Mouse (Mus musculus) heart, postnatal 0 days (tissue): Measurements from ENCODE around the gene Abcb5. TPM values are rescaled to one million over a fixed set of nuclear protein-coding genes. Genes with fewer than 3 reads are reported as not detected.
A peak's percentile ranks its signal among the peaks of the same experiment; 100 is the strongest.
"Not testable (repeated sequence)": the region's sequence is repeated elsewhere in the genome, so short reads cannot be mapped to it uniquely, and the experiment has no call there.

Experiments
- ATAC-seq: fragments of 200-750 bp; cut with Nextera tagmentation; 2 replicates; pipeline ENCODE4 v1.8.0; 2017; ENCODE audit warnings: low read depth, moderate number of reproducible peaks, moderate library complexity; ENCODE audit not compliant: insufficient read depth
- DNase-seq: peaks from one replicate; pipeline ENCODE4 v3.0.0-alpha.2; 2016; ENCODE audit warnings: low spot score
- H3K27ac ChIP-seq: fragments of 300-500 bp; sonication (generic); 2 replicates; pipeline ENCODE4 v1.5.1; 2014; ENCODE audit warnings: low read depth, mild to moderate bottlenecking
- H3K27me3 ChIP-seq: fragments of 300-500 bp; sonication (generic); 2 replicates; pipeline ENCODE4 v1.6.1; 2014; ENCODE audit warnings: low read length, mixed read lengths; ENCODE audit not compliant: control insufficient read depth, insufficient read depth
- H3K36me3 ChIP-seq: fragments of 300-500 bp; sonication (generic); replicated peaks from 2 replicates; pipeline ENCODE4 v1.6.1; 2014; ENCODE audit warnings: low read length, mixed read lengths; ENCODE audit not compliant: control insufficient read depth, insufficient read depth
- H3K4me1 ChIP-seq: fragments of 300-500 bp; sonication (generic); 2 replicates; pipeline ENCODE4 v1.6.1; 2014; ENCODE audit warnings: antibody characterized with exemption; ENCODE audit not compliant: control insufficient read depth, insufficient read depth
- H3K4me2 ChIP-seq: fragments of 300-500 bp; sonication (generic); 2 replicates; pipeline ENCODE4 v1.6.1; 2014; ENCODE audit warnings: low read depth, mild to moderate bottlenecking, low read length, moderate library complexity
- H3K4me3 ChIP-seq: fragments of 300-500 bp; sonication (generic); 2 replicates; pipeline ENCODE4 v1.5.1; 2014; ENCODE audit warnings: low read depth, low read length
- H3K9ac ChIP-seq: fragments of 300-500 bp; sonication (generic); replicated peaks from 2 replicates; pipeline ENCODE4 v1.6.1; 2014; ENCODE audit warnings: low read depth, low read length, mixed read lengths
- H3K9me3 ChIP-seq: fragments of 300-500 bp; sonication (generic); replicated peaks from 2 replicates; pipeline ENCODE4 v1.6.1; 2016; ENCODE audit warnings: low read length; ENCODE audit not compliant: control insufficient read depth
- CTCF ChIP-seq: IDR thresholded peaks from 2 replicates; pipeline ENCODE4 v1.5.1; 2016; ENCODE audit warnings: antibody characterized with exemption, control low read depth, low read depth
- EP300 ChIP-seq: IDR thresholded peaks from 2 replicates; pipeline ENCODE4 v1.6.1; 2016; ENCODE audit warnings: antibody characterized with exemption, low read depth
- WGBS: fragments of 180-500 bp; shearing (Covaris S2); extraction: QIAGEN DNeasy Blood & Tissue Kit; methylation state at CpG from one replicate; pipeline ENCODE4 v1.1.7; 2014; 5-methylcytosine and 5-hydroxymethylcytosine counted together
- polyA plus RNA-seq: library from polyadenylated mRNA; unstranded; fragments of >200 nt; fragmentation: Nextera tagmentation; extraction: Ambion mirVana; gene quantifications from 2 replicates; pipeline ENCODE4 v1.2.1, GENCODE M21; 2015
- total RNA-seq: library from RNA; depleted of rRNA; stranded (reverse); fragments of >200 nt; gene quantifications from 2 replicates; pipeline ENCODE4 v1.2.3, GENCODE M21; 2014; ENCODE audit warnings: low replicate concordance

Abcb5 gene
- total and polyA plus RNA-seq, 2 experiments from 2014 or later = not detected

DNA sequence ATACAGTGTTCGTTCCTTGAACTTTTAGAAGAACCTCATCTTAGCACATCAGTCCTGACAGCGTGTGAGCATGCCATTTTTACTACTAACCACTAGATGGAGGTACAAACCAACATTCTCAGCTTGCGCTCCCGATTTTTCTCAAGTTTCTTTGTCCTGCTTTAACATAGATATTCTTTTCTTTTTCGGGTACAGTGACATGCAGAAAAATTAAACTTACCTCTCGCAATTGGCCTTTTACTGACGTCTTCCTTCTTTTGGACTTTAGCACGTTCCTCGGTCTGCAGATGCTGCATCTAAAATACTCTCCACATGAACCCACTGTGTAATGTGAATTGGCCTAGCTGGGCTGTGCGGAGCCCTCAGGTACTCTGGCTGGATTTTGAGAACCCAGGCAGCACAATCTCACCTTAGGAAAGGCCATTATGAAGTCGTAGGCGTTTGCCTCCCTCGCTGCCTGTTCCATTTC is 39.4 kb downstream of the Abcb5 start:
- peak; percentile 74 for TF ChIP-seq CTCF
- TF ChIP-seq EP300 = no peak
- Histone ChIP-seq H3K4me3 (0 out of 2 replicates have a peak overlapping the region, but pooled peaks have one; percentile 19), H3K36me3 (no peaks in the 10 kb centered on the region), H3K4me1 (no peaks in the 10 kb centered on the region), H3K9me3 (no peaks in the 10 kb centered on the region), H3K27ac (no peak overlapping the region), H3K4me2 (peak overlapping the region; percentile 46), H3K27me3 (no peaks in the 10 kb centered on the region), H3K9ac (no peak overlapping the region)
- DNase-seq (peak; percentile 68), ATAC-seq (no peak)
- 13% methylated on average over 13 of the region's 13 CpGs for WGBS

GRCm38 (mm10) chr12:118923874-118924273 is 42.3 kb downstream of the Abcb5 start:
- not testable (repeated sequence) for H3K9ac ChIP-seq, H3K4me3 ChIP-seq, H3K4me1 ChIP-seq, H3K27ac ChIP-seq, H3K27me3 ChIP-seq, ATAC-seq, H3K9me3 ChIP-seq, H3K4me2 ChIP-seq, H3K36me3 ChIP-seq, DNase-seq
- 40% methylated on average over 1 of the region's 1 CpGs for WGBS

DNA sequence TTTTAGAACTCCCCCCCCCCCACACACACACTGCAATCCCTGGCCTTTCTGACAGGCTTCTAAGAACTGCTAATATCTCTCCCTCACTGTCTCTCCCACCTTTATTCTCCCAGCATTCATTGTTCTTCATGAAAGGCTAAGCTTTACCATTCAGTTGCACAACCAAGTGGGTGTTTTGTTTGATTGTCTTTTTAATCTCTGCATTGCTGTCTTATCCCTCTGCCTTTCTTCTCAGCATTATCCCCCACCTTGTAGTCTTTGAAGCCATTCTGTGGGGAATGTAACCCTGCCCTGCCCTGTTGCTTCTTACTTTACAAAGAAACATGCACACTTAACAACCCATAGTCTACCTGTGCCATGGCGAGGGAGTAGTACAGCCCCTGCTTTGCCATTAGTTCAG is 48.5 kb downstream of the Abcb5 start:
- H3K27ac ChIP-seq = no peak overlapping the region
- no peaks in the 10 kb centered on the region for H3K4me1 ChIP-seq
- H3K9me3 ChIP-seq = no peaks in the 10 kb centered on the region
- ATAC-seq (no peak), DNase-seq (no peak)
- H3K4me3 ChIP-seq = no peak overlapping the region
- no peak overlapping the region for H3K9ac ChIP-seq
- no peak for TF ChIP-seq EP300
- TF ChIP-seq CTCF = no peak
- no peaks in the 10 kb centered on the region for H3K36me3 ChIP-seq
- H3K4me2 ChIP-seq = no peak overlapping the region
- H3K27me3 ChIP-seq = no peaks in the 10 kb centered on the region
- WGBS = 89% methylated on average over 1 of the region's 1 CpGs

DNA sequence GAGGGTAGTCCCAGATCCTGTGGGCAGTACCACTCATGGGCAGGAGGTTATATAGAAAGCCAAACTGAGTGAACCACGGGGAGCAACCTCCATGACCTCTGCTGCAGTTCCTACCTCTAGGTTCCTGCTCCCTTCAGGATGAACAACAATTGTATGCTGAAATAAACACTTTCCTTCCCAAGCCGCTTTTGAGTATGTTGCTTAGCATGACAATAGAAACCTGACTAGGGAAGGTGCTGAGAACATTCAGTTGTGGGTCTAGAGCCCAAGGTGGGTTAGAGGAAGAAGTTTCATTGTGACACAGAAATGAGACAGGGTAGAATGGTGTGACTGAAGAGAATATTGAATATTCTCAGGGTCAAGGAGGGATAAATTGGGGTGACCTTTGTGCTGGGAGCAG is 55.9 kb downstream of the Abcb5 start:
- TF ChIP-seq EP300 (no peak), CTCF (no peak)
- ATAC-seq = no peak
- Histone ChIP-seq H3K27me3 (no peaks in the 10 kb centered on the region), H3K36me3 (no peaks in the 10 kb centered on the region), H3K4me2 (no peak overlapping the region), H3K4me1 (no peaks in the 10 kb centered on the region), H3K4me3 (no peak overlapping the region), H3K9ac (no peak overlapping the region), H3K9me3 (no peaks in the 10 kb centered on the region), H3K27ac (no peak overlapping the region)
- no peak for DNase-seq
- 56% methylated on average over 2 of the region's 2 CpGs for WGBS

DNA sequence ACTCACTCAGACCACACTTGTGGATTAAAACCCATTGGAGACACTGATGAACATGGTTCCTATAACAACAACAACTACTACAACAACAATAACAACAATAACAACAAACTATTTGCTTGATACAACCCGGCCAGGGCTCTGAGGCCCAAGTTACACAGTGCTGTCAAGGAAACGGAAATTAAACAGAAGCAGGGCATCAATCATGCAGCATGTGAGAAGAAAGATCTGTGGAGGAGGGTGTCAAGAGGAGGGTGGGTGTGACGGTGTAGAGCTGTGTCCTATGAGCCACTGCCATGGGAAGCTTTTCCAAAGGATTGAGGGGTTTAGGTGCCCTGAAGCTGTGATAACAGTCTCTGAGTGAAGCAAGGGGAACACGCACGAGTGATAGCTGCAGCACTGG is 64.0 kb downstream of the Abcb5 start:
- no peak for ATAC-seq
- DNase-seq = no peak
- no peak overlapping the region for H3K4me2 ChIP-seq

GRCm38 (mm10) chr12:118887964-118888363 is 78.3 kb downstream of the Abcb5 start:
- no peaks in the 10 kb centered on the region for H3K4me1 ChIP-seq
- no peaks in the 10 kb centered on the region for H3K9me3 ChIP-seq
- no peak overlapping the region for H3K9ac ChIP-seq
- H3K27me3 ChIP-seq = no peaks in the 10 kb centered on the region
- DNase-seq (no peak), ATAC-seq (no peak)
- no peaks in the 10 kb centered on the region for H3K36me3 ChIP-seq
- WGBS = 75% methylated on average over 2 of the region's 2 CpGs
- TF ChIP-seq EP300 (no peak), CTCF (no peak)
- H3K4me3 ChIP-seq = no peak overlapping the region
- H3K4me2 ChIP-seq = no peak overlapping the region
- no peak overlapping the region for H3K27ac ChIP-seq

More for the DNA sequence above, 64.0 kb downstream of the Abcb5 start:
- Histone ChIP-seq H3K36me3 (no peaks in the 10 kb centered on the region), H3K9me3 (no peaks in the 10 kb centered on the region), H3K27me3 (no peaks in the 10 kb centered on the region), H3K4me1 (no peaks in the 10 kb centered on the region), H3K27ac (no peak overlapping the region), H3K4me3 (no peak overlapping the region), H3K9ac (no peak overlapping the region)
- WGBS = 34% methylated on average over 5 of the region's 5 CpGs
- no peak for TF ChIP-seq EP300
